Mouse (Mus musculus) bone marrow macrophage, adult 2 months (primary cell): ENCODE data around the gene Rhbdd1.

ENCODE experiments used
- CTCF ChIP-seq: IDR thresholded peaks from 2 replicates; pipeline ENCODE4 v1.5.1; 2012; ENCODE audit warnings: low read depth, mild to moderate bottlenecking, low read length, moderate library complexity
- POLR2A ChIP-seq: IDR thresholded peaks from 2 replicates; pipeline ENCODE4 v1.6.1; 2012; ENCODE audit warnings: mild to moderate bottlenecking, low read depth, low read length, borderline replicate concordance

DNA sequence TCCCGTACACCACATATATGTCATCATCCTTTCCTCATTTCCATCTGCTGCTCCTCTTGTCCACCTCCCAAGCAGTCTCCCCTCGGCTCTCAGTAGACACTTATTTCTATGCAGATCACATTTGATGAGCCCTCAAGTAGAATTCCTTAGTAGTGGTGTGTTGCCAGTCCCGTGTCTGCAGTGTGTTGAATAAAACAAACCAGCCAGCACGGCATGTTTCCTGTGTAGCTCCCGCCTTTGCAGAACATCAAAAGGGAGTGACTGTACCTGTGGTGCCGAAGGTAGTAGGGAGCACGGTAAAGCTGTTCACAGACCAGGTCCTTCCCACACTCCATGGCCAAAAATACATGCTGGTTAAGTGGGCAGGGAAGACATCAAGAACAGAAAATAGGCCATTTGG lies 47.8 kb downstream of the Rhbdd1 start:
- TF ChIP-seq POLR2A = no peak
- no peak for TF ChIP-seq CTCF
